Mouse (Mus musculus) neural tube, embryonic 15.5 days (tissue): ENCODE data around the gene Vps45. TPM values are rescaled to one million over a fixed set of nuclear protein-coding genes. Genes with fewer than 3 reads are reported as not detected.
A peak's percentile ranks its signal among the peaks of the same experiment; 100 is the strongest.
"Not testable (repeated sequence)": the region's sequence is repeated elsewhere in the genome, so short reads cannot be mapped to it uniquely, and the experiment has no call there.

ENCODE experiments used
- ATAC-seq: fragments of 200-750 bp; cut with Nextera tagmentation; 2 replicates; pipeline ENCODE4 v1.8.0; 2017; ENCODE audit warnings: mild to moderate bottlenecking, moderate TSS enrichment, moderate library complexity; ENCODE audit not compliant: low FRiP score
- H3K27ac ChIP-seq: fragments of 300-500 bp; sonication (generic); replicated peaks from 2 replicates; pipeline ENCODE4 v1.5.1; 2015; ENCODE audit warnings: mild to moderate bottlenecking, inconsistent platforms
- H3K27me3 ChIP-seq: fragments of 300-500 bp; sonication (generic); replicated peaks from 2 replicates; pipeline ENCODE4 v1.6.1; 2015; ENCODE audit warnings: inconsistent platforms
- H3K36me3 ChIP-seq: fragments of 300-500 bp; sonication (generic); 2 replicates; pipeline ENCODE4 v1.6.1; 2015; ENCODE audit warnings: inconsistent platforms
- H3K4me1 ChIP-seq: fragments of 300-500 bp; sonication (generic); 2 replicates; pipeline ENCODE4 v1.6.1; 2015; ENCODE audit warnings: inconsistent platforms
- H3K4me2 ChIP-seq: fragments of 300-500 bp; sonication (generic); 2 replicates; pipeline ENCODE4 v1.6.1; 2015; ENCODE audit warnings: inconsistent platforms, mild to moderate bottlenecking, moderate library complexity
- H3K4me3 ChIP-seq: fragments of 300-500 bp; sonication (generic); replicated peaks from 2 replicates; pipeline ENCODE4 v1.5.1; 2015; ENCODE audit warnings: mild to moderate bottlenecking, inconsistent platforms
- H3K9ac ChIP-seq: fragments of 300-500 bp; sonication (generic); replicated peaks from 2 replicates; pipeline ENCODE4 v1.6.1; 2015; ENCODE audit warnings: mild to moderate bottlenecking, inconsistent platforms
- H3K9me3 ChIP-seq: fragments of 300-500 bp; sonication (generic); replicated peaks from 2 replicates; pipeline ENCODE4 v1.6.1; 2016; ENCODE audit warnings: inconsistent platforms
- WGBS: fragments of 180-500 bp; shearing (Covaris S2); methylation state at CpG from one replicate; pipeline ENCODE4 v1.1.7; 2015; ENCODE audit warnings: mixed read lengths; 5-methylcytosine and 5-hydroxymethylcytosine counted together
- polyA plus RNA-seq: library from polyadenylated mRNA; unstranded; fragments of >200 nt; fragmentation: Nextera tagmentation; extraction: Ambion mirVana; gene quantifications from 2 replicates; pipeline ENCODE4 v1.2.1, GENCODE M21; 2015

Vps45 gene
- polyA plus RNA-seq, 1 experiment from 2014 or later = 67.8 TPM

DNA sequence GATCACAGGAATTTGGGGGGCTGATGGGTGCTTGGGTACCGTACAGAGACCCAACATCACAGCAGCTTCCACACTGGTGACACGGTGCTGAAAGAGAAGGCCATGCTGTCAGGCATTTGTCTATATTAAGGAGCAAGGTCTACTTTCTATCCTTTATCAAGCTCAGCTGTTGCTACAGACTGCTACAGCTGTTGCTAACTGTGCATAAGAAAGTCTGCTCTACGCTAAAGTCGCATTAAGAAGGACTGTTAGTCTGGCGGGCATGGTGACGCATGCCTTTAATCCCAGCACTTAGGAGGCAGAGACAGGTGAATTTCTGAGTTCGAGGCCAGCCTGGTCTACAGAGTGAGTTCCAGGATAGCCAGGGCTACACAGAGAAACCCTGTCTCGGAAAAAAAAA lies 96.1 kb downstream of the Vps45 start:
- H3K4me1 ChIP-seq, H3K4me3 ChIP-seq, H3K4me2 ChIP-seq, ATAC-seq, H3K9ac ChIP-seq, H3K27ac ChIP-seq, H3K36me3 ChIP-seq, H3K9me3 ChIP-seq, H3K27me3 ChIP-seq: not testable (repeated sequence)
- 88% methylated on average over 8 of the region's 8 CpGs for WGBS

- 97% methylated on average over 1 of the region's 1 CpGs for WGBS
- Histone ChIP-seq H3K4me1 (no peaks in the 10 kb centered on the region), H3K27me3 (no peaks in the 10 kb centered on the region), H3K27ac (no peak overlapping the region), H3K9ac (no peak overlapping the region), H3K4me3 (no peak overlapping the region), H3K4me2 (no peak overlapping the region), H3K9me3 (no peaks in the 10 kb centered on the region), H3K36me3 (no peaks in the 10 kb centered on the region)
- no peak for ATAC-seq
Observed at GRCm38 (mm10) chr3:95959807-95960206, 98.5 kb downstream of the Vps45 start.

- WGBS = 84% methylated on average over 5 of the region's 5 CpGs
- no peak for ATAC-seq
Observed at GRCm38 (mm10) chr3:95959082-95959481, 99.2 kb downstream of the Vps45 start.

GRCm38 (mm10) chr3:95957359-95958148 lies 100.7 kb downstream of the Vps45 start:
- H3K9ac ChIP-seq = no peak overlapping the region
- H3K36me3 ChIP-seq = no peaks in the 10 kb centered on the region
- H3K4me2 ChIP-seq = no peak overlapping the region
- H3K27me3 ChIP-seq = no peaks in the 10 kb centered on the region
- no peak overlapping the region for H3K27ac ChIP-seq
- no peaks in the 10 kb centered on the region for H3K4me1 ChIP-seq
- WGBS = 70% methylated on average over 8 of the region's 8 CpGs
- H3K9me3 ChIP-seq = no peaks in the 10 kb centered on the region
- no peak overlapping the region for H3K4me3 ChIP-seq
- ATAC-seq = no peak

More at GRCm38 (mm10) chr3:95959082-95959481, 99.2 kb downstream of the Vps45 start:
- Histone ChIP-seq H3K9ac (no peak overlapping the region), H3K27ac (no peak overlapping the region), H3K27me3 (no peaks in the 10 kb centered on the region), H3K4me1 (no peaks in the 10 kb centered on the region), H3K4me3 (no peak overlapping the region), H3K36me3 (no peaks in the 10 kb centered on the region), H3K4me2 (no peak overlapping the region), H3K9me3 (no peaks in the 10 kb centered on the region)

- H3K4me3 ChIP-seq = no peak overlapping the region
- WGBS = 92% methylated on average over 5 of the region's 5 CpGs
Observed at GRCm38 (mm10) chr3:95955318-95955717, 102.9 kb downstream of the Vps45 start.

DNA sequence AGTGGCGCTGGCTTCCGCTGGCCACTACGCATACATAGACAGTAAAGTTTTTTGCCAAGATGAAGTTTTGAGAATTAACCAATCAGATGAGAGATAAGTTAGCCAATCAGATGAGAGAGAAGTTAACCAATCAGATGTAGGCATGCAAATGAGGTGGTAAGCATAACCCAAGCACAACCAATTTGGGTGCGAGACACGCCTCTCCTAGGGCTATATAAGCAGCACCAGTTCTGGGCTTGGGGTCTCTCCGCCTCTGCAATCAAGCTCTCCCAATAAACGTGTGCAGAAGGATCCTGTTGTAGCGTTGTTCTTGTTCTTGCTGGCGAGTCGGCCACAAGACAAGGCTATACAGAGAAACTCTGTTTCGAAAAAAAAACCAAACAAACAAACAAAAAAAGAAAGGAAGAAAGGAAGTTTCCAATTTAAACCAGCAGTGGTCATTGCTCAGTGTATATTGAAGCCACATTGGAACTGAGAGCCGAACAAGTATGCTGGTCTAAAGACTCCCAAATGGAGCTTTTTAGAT lies 103.6 kb downstream of the Vps45 start:
- H3K27me3 ChIP-seq, H3K4me2 ChIP-seq, H3K9me3 ChIP-seq, ATAC-seq, H3K36me3 ChIP-seq, H3K9ac ChIP-seq, H3K4me3 ChIP-seq, H3K27ac ChIP-seq: not testable (repeated sequence)
- 90% methylated on average over 12 of the region's 12 CpGs for whole genome bisulfite sequencing
- peaks cover 12% of the 10 kb centered on the region for H3K4me1 ChIP-seq

More at GRCm38 (mm10) chr3:95955318-95955717, 102.9 kb downstream of the Vps45 start:
- H3K4me2 ChIP-seq = no peak overlapping the region
- H3K9ac ChIP-seq = no peak overlapping the region
- H3K27ac ChIP-seq = no peak overlapping the region
- no peaks in the 10 kb centered on the region for H3K27me3 ChIP-seq
- H3K9me3 ChIP-seq = no peaks in the 10 kb centered on the region
- H3K36me3 ChIP-seq = no peaks in the 10 kb centered on the region
- ATAC-seq = no peak
- H3K4me1 ChIP-seq = peaks cover 9% of the 10 kb centered on the region

DNA sequence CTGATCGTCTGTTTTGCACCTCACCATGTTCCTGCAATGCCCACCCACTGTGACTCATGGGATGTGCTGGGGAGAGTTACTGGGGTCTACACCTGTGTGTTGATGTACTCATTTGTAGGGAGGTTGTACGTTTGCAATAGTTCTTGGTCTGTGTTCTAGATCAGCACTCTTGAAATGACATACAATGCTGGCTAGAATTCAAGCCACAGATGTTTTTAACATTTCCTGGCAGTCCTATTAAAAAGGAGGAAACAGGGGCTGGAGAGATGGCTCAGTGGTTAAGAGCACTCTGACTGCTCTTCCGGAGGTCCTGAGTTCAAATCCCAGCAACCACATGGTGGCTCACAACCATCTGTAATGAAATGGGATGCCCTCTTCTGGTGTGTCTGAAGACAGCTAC lies 104.7 kb downstream of the Vps45 start:
- Histone ChIP-seq H3K4me3 (no peak overlapping the region), H3K36me3 (no peaks in the 10 kb centered on the region), H3K27ac (no peak overlapping the region), H3K4me1 (peaks cover 12% of the 10 kb centered on the region), H3K9me3 (no peaks in the 10 kb centered on the region), H3K27me3 (no peaks in the 10 kb centered on the region), H3K9ac (no peak overlapping the region), H3K4me2 (no peak overlapping the region)
- ATAC-seq = no peak
- WGBS = 60% methylated on average over 3 of the region's 3 CpGs

DNA sequence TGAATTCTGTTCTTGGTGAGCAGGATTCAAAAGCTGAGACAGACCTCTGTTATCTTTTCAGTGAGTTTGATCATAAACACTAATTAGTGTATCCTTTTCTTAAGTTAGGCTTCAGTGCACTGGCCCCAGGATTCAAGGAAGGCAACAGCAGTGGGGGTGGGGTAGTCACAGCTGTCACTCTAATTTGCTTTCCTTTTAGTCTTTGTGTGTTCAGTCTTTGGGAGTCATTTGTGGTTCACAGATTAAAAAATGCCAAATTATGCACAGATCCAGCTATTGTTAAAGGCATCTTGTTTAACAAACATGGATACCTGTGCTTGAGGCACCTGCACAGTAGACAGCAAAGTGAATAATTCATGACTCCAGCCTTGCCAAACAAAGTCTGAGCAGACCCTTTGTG lies 105.2 kb downstream of the Vps45 start:
- Histone ChIP-seq H3K27me3 (no peaks in the 10 kb centered on the region), H3K4me2 (no peak overlapping the region), H3K4me3 (no peak overlapping the region), H3K36me3 (no peaks in the 10 kb centered on the region), H3K27ac (no peak overlapping the region), H3K4me1 (peaks cover 12% of the 10 kb centered on the region), H3K9ac (no peak overlapping the region), H3K9me3 (no peaks in the 10 kb centered on the region)
- ATAC-seq = no peak

DNA sequence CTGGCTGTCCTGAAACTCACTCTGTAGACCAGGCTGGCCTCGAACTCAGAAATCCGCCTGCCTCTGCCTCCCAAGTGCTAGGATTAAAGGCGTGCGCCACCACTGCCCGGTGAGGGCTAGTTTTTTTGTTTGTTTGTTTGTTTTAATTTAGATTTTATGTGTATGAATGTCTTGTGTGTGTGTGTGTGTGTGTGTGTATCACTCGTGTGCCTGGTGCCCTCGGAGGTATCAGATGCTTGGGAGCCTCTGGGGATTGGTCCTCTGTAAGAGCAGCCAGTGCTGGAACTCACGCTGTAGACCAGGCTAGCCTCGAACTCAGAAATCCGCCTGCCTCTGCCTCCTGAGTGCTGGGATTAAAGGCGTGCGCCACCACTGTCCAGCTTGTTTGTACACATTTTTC lies 106.7 kb downstream of the Vps45 start:
- Histone ChIP-seq H3K4me1 (peaks cover 12% of the 10 kb centered on the region), H3K4me3 (peak overlapping the region; percentile 59), H3K27ac (peak overlapping the region; percentile 99), H3K4me2 (peak overlapping the region; percentile 74), H3K9ac (peak overlapping the region; percentile 75)
- H3K36me3 ChIP-seq, H3K27me3 ChIP-seq, H3K9me3 ChIP-seq: not testable (repeated sequence)
- ATAC-seq = peak; percentile 19
- 70% methylated on average over 12 of the region's 12 CpGs for whole genome bisulfite sequencing

GRCm38 (mm10) chr3:95950763-95951551 lies 107.3 kb downstream of the Vps45 start:
- peak overlapping the region; percentile 75 for H3K9ac ChIP-seq
- ATAC-seq = peak; percentile 98
- no peaks in the 10 kb centered on the region for H3K9me3 ChIP-seq
- H3K4me1 ChIP-seq = peaks cover 12% of the 10 kb centered on the region
- H3K36me3 ChIP-seq = peaks cover 4% of the 10 kb centered on the region; the same call in 1 of the 2 replicates
- no peaks in the 10 kb centered on the region for H3K27me3 ChIP-seq
- WGBS = 2% methylated on average over 49 of the region's 49 CpGs
- peak overlapping the region; percentile 59 for H3K4me3 ChIP-seq
- H3K4me2 ChIP-seq = peak overlapping the region; percentile 74
- H3K27ac ChIP-seq = peak overlapping the region; percentile 99
